Mouse (Mus musculus) embryonic facial prominence, embryonic 11.5 days (tissue): ENCODE measurements at regions not wholly inside any gene's neighbourhood (a gene's known extent, or its start where the extent isn't known, plus 50 kb on each side); places are given as distances from the start of the nearest gene placed in this dataset.

ENCODE experiments used
- ATAC-seq: fragments of 200-750 bp; cut with Nextera tagmentation; replicated peaks from 2 replicates; pipeline ENCODE4 v1.8.0; 2017; ENCODE audit warnings: low read depth; ENCODE audit not compliant: insufficient number of reproducible peaks, low FRiP score, low TSS enrichment
- DNase-seq: peaks from one replicate; pipeline ENCODE4 v3.0.0-alpha.2; 2015; ENCODE audit warnings: low spot score
- H3K27ac ChIP-seq: fragments of 300-500 bp; sonication (generic); replicated peaks from 2 replicates; pipeline ENCODE4 v1.5.1; 2014; ENCODE audit warnings: mild to moderate bottlenecking, low read depth, low read length, control low read depth
- H3K27me3 ChIP-seq: fragments of 300-500 bp; sonication (generic); 2 replicates; pipeline ENCODE4 v1.6.1; 2014; ENCODE audit warnings: mild to moderate bottlenecking, low read length, moderate library complexity, mixed read lengths; ENCODE audit not compliant: control insufficient read depth, insufficient read depth
- H3K36me3 ChIP-seq: fragments of 300-500 bp; sonication (generic); replicated peaks from 2 replicates; pipeline ENCODE4 v1.6.1; 2014; ENCODE audit warnings: low read depth, mild to moderate bottlenecking, low read length, moderate library complexity, mixed read lengths; ENCODE audit not compliant: control insufficient read depth, insufficient read depth
- H3K4me1 ChIP-seq: fragments of 300-500 bp; sonication (generic); 2 replicates; pipeline ENCODE4 v1.6.1; 2014; ENCODE audit warnings: low read length, mixed read lengths; ENCODE audit not compliant: control insufficient read depth, insufficient read depth
- H3K4me2 ChIP-seq: fragments of 300-500 bp; sonication (generic); 2 replicates; pipeline ENCODE4 v1.6.1; 2014; ENCODE audit warnings: low read depth, mild to moderate bottlenecking, control low read depth, low read length, moderate library complexity
- H3K4me3 ChIP-seq: fragments of 300-500 bp; sonication (generic); 2 replicates; pipeline ENCODE4 v1.5.1; 2014; ENCODE audit warnings: low read depth, low read length, control low read depth
- H3K9ac ChIP-seq: fragments of 300-500 bp; sonication (generic); replicated peaks from 2 replicates; pipeline ENCODE4 v1.6.1; 2014; ENCODE audit warnings: mild to moderate bottlenecking, control low read depth, low read length
- H3K9me3 ChIP-seq: fragments of 300-500 bp; sonication (generic); replicated peaks from 2 replicates; pipeline ENCODE4 v1.6.1; 2016; ENCODE audit warnings: mild to moderate bottlenecking, low read length, inconsistent platforms, mixed read lengths; ENCODE audit not compliant: control insufficient read depth
- WGBS: fragments of 180-500 bp; shearing (Covaris S2); extraction: QIAGEN DNeasy Blood & Tissue Kit; methylation state at CpG from one replicate; pipeline ENCODE4 v1.1.7; 2014; 5-methylcytosine and 5-hydroxymethylcytosine counted together

GRCm38 (mm10) chr8:8951186-8951585, 260.9 kb upstream of the Arglu1 start:
- Histone ChIP-seq H3K4me3 (no peak overlapping the region), H3K27ac (no peak overlapping the region), H3K36me3 (no peaks in the 10 kb centered on the region), H3K27me3 (no peaks in the 10 kb centered on the region), H3K9me3 (no peaks in the 10 kb centered on the region), H3K4me1 (no peaks in the 10 kb centered on the region), H3K4me2 (no peak overlapping the region), H3K9ac (no peak overlapping the region)
- peak; percentile 53 for DNase-seq
- 18% methylated on average over 9 of the region's 9 CpGs for WGBS
- no peak for ATAC-seq

- Histone ChIP-seq H3K4me3 (no peak overlapping the region), H3K4me2 (no peak overlapping the region), H3K27ac (peak overlapping the region; percentile 22; the same call in 1 of the 2 replicates), H3K9ac (no peak overlapping the region), H3K4me1 (no peaks in the 10 kb centered on the region), H3K9me3 (no peaks in the 10 kb centered on the region), H3K27me3 (no peaks in the 10 kb centered on the region), H3K36me3 (no peaks in the 10 kb centered on the region)
- WGBS, result 26% methylated on average over 7 of the region's 7 CpGs
- ATAC-seq, result peak; percentile 85
- peak; percentile 60 for DNase-seq
Observed at GRCm38 (mm10) chr8:8947516-8948161, 257.3 kb upstream of the Arglu1 start.

- Histone ChIP-seq H3K36me3 (no peaks in the 10 kb centered on the region), H3K9me3 (no peaks in the 10 kb centered on the region), H3K4me2 (no peak overlapping the region), H3K9ac (no peak overlapping the region), H3K27me3 (no peaks in the 10 kb centered on the region), H3K27ac (no peak overlapping the region), H3K4me3 (no peak overlapping the region), H3K4me1 (no peaks in the 10 kb centered on the region)
- WGBS, result 65% methylated on average over 6 of the region's 6 CpGs
- ATAC-seq (no peak), DNase-seq (no peak)
Observed at GRCm38 (mm10) chr8:8942991-8943390, 252.7 kb upstream of the Arglu1 start.

GRCm38 (mm10) chr8:8940899-8941298, 250.6 kb upstream of the Arglu1 start:
- Histone ChIP-seq H3K36me3 (no peaks in the 10 kb centered on the region), H3K9me3 (no peaks in the 10 kb centered on the region), H3K4me3 (no peak overlapping the region), H3K27me3 (no peaks in the 10 kb centered on the region), H3K27ac (no peak overlapping the region), H3K9ac (no peak overlapping the region), H3K4me1 (no peaks in the 10 kb centered on the region), H3K4me2 (no peak overlapping the region)
- ATAC-seq (no peak), DNase-seq (no peak)
- WGBS, result 86% methylated on average over 4 of the region's 4 CpGs

- H3K4me1 ChIP-seq, result no peaks in the 10 kb centered on the region
- no peak for DNase-seq
- no peaks in the 10 kb centered on the region for H3K27me3 ChIP-seq
- H3K9ac ChIP-seq, result no peak overlapping the region
- H3K36me3 ChIP-seq, result no peaks in the 10 kb centered on the region
- 83% methylated on average over 7 of the region's 7 CpGs for WGBS
- ATAC-seq, result no peak
- H3K4me3 ChIP-seq, result no peak overlapping the region
- H3K9me3 ChIP-seq, result no peaks in the 10 kb centered on the region
- H3K4me2 ChIP-seq, result no peak overlapping the region
- no peak overlapping the region for H3K27ac ChIP-seq
Observed at GRCm38 (mm10) chr8:8938536-8938935, 248.2 kb upstream of the Arglu1 start.

GRCm38 (mm10) chr8:8932466-8932865, 242.1 kb upstream of the Arglu1 start:
- WGBS, result 72% methylated on average over 3 of the region's 3 CpGs
- Histone ChIP-seq H3K4me2 (no peak overlapping the region), H3K36me3 (no peaks in the 10 kb centered on the region), H3K9ac (no peak overlapping the region), H3K4me3 (no peak overlapping the region), H3K27ac (no peak overlapping the region), H3K4me1 (no peaks in the 10 kb centered on the region), H3K9me3 (no peaks in the 10 kb centered on the region), H3K27me3 (no peaks in the 10 kb centered on the region)
- no peak for DNase-seq
- no peak for ATAC-seq

- no peak for ATAC-seq
- Histone ChIP-seq H3K27ac (no peak overlapping the region), H3K9me3 (no peaks in the 10 kb centered on the region), H3K36me3 (no peaks in the 10 kb centered on the region), H3K4me1 (no peaks in the 10 kb centered on the region), H3K4me2 (no peak overlapping the region), H3K27me3 (no peaks in the 10 kb centered on the region), H3K4me3 (no peak overlapping the region), H3K9ac (no peak overlapping the region)
- 76% methylated on average over 6 of the region's 6 CpGs for WGBS
- no peak for DNase-seq
Observed at GRCm38 (mm10) chr8:8931746-8932145, 241.4 kb upstream of the Arglu1 start.

- no peaks in the 10 kb centered on the region for H3K36me3 ChIP-seq
- H3K27ac ChIP-seq, result no peak overlapping the region
- WGBS, result 81% methylated on average over 18 of the region's 18 CpGs
- ATAC-seq (no peak), DNase-seq (no peak)
- H3K27me3 ChIP-seq, result no peaks in the 10 kb centered on the region
- H3K4me1 ChIP-seq, result no peaks in the 10 kb centered on the region
- H3K4me3 ChIP-seq, result no peak overlapping the region
- no peak overlapping the region for H3K4me2 ChIP-seq
- no peaks in the 10 kb centered on the region for H3K9me3 ChIP-seq
- H3K9ac ChIP-seq, result no peak overlapping the region
Observed at GRCm38 (mm10) chr8:8928074-8928862, 237.9 kb upstream of the Arglu1 start.
